Mouse (Mus musculus) right cerebral cortex, postnatal 10 days (tissue): ENCODE results near the gene Treml2.
"Not testable (repeated sequence)": the region's sequence is repeated elsewhere in the genome, so short reads cannot be mapped to it uniquely, and the experiment has no call there.

Experiments
- DNase-seq, 2 experiments: peaks; one replicate each; pipeline ENCODE4 v3.0.0; 2021; ENCODE audit warnings: low spot score in 2 of 2

Gene Treml2

GRCm38 (mm10) chr17:48347287-48347686 is 48.0 kb downstream of the Treml2 start:
- no peak for DNase-seq

DNA sequence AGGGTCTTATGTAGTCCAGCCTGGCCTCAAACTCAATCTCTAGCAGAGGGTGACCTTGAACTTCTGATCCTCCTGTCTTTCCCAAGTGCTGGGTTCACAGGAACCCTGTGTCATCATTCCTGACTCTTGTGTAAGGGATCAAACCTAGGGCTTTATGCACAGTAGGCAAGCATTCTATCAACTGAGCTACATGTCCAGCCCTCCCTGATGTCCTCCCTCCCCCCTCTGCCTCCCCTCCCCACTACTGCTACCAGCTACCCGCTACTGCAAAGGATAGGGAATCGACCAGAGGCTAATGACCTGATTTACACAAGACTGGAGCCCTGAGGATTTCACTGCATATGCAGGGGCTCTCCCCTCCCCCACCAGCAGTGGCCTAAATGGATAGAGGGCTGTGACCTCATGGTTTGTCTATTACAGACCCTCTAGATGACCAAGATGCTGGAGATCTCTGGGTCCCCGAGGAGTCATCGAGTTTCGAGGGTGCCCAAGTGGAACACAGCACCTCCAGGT is 51.4 kb downstream of the Treml2 start:
- no peak for DNase-seq

DNA sequence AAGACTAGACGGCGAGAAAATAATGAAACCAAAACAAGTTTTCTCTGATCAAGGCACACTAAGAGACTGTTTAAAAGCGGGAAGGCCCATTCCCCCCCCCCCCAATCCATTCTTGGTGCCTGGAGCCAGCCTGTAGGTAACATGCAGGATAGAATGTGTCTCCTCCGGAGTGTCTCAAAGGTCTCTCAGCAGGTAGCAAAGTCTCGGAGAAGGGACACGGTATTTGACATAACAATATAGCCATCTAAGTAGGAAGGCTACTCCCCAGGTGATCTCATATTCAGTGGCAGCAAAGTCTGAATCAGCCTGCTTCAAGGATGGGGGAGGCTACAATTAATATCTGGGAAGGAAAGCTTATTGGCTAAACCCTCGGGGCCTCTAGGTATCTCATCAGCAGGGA is 53.7 kb downstream of the Treml2 start:
- not testable (repeated sequence) for DNase-seq

GRCm38 (mm10) chr17:48355822-48356221 is 56.5 kb downstream of the Treml2 start:
- no peak for DNase-seq

DNA sequence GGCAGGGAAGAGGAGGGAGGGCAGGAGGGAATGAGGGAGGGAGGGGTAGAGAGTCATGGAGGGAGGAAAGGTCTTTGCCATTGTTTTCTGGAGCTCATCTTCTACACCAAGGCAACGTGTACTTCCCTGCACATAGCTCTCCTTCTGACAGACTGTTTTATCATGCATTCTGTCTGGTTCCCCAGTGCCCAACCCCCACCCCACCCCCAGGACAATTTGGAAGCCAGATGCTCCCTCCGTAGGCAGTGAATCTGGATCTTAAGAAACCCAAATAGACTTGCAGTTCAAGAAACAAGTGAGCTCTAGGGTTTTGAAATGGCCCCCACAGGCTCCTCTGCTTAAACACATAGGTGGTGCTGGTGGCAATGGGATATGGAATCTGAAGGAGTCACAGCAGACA is 58.6 kb downstream of the Treml2 start:
- DNase-seq: no peak

DNA sequence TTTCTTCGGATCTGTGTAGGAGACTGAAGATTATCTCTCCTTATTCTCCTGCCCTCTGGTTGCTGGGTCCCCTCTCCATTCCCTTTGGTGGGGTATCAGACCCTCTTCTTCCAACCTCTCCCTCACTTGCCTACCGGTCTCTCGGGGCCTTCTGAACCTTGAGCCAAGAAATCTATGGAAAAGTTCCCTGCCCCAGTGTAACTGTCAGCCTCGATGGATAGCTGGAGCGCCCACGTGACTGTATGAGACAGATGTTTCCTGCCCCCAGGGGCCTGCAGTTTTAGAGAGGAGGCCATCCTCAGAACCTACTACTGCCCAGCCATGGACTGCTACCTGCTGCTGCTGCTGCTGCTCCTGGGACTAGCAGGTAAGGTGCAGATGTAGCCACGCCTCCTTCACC is 60.3 kb downstream of the Treml2 start, which contains the start of gene Treml1:
Gene Treml1, plus strand, starts transcription at position 301 of the 400 bp plus-strand sequence.
- DNase-seq: no peak

DNA sequence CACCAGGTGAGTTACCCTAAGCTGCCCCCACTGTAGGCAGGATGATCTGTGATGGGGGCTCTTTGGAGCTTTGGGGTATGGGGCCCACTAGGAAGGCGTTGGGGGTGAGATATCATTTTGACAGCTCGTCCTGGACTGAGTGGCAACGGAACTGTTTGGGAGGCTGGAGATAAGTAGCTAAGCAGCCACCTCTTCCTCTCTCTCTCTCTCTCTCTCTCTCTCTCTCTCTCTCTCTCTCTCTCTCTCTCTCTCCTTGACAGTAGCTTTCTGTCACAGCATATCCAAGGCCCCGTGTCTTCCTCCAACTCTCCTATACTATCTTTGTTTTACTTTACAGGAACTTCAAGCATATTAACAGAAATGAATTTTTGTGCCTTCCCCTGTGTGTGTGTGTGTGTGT is 61.2 kb downstream of the Treml2 start:
- DNase-seq: no peak
